Mouse (Mus musculus) inflammation-experienced regulatory T-cells, adult 6 months (primary cell): ENCODE data around the gene Miga1. TPM values are rescaled to one million over a fixed set of nuclear protein-coding genes. Genes with fewer than 3 reads are reported as not detected.
A peak's percentile ranks its signal among the peaks of the same experiment; 100 is the strongest.

Experiments
- ATAC-seq: one replicate; pipeline ENCODE4 v1.8.0; 2017
- polyA plus RNA-seq, 3 experiments: library from polyadenylated mRNA; unstranded; fragments of 100-300 nt; shearing (Covaris generic); gene quantifications; one replicate each; pipeline ENCODE4 v1.2.1; 2017

Miga1 gene
- polyA plus RNA-seq, 3 experiments from 2014 or later: 2.4 to 10.1 (median 6.2) TPM

- no peak for ATAC-seq
Measured at GRCm38 (mm10) chr3:152284759-152285158, 55.4 kb downstream of the Miga1 start.

DNA sequence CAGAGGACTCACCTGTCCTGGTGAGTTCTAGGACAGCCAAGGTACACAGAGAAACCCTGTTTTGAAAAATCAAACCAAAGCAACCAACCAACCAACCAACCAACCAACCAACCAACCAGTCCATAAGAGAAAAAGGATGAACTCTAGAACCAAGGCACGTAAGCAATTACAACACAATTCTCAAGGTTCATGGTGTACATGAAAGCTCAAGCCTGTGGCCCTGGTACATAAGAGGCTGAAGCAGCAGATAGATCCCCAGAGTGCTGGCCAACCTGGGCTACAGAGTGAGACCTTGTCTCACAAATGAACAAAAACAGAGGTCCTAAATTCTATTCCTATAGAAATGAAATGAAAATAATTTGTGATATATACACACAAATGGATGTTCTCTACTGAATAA lies 55.9 kb downstream of the Miga1 start:
- no peak for ATAC-seq

- no peak for ATAC-seq
Measured at GRCm38 (mm10) chr3:152282126-152282525, 58.1 kb downstream of the Miga1 start.

DNA sequence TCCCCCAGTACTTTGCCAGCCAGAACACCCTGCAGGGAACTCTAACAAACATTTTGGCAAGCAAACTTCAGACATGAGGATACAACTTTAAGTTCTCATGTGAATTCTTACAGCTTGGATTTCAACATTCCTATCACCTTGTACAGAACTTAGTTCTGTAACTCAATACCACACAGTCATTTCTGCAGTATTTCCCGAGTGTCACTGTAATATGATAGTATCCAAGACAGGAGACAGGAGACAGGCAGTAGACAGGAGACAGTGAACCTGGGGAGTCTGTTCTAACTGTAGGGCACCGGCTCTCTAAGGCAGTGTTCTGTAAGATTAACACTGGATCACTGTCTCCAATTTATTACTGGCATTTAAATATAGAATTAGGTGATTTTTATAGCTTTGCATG lies 61.8 kb downstream of the Miga1 start:
- no peak for ATAC-seq

DNA sequence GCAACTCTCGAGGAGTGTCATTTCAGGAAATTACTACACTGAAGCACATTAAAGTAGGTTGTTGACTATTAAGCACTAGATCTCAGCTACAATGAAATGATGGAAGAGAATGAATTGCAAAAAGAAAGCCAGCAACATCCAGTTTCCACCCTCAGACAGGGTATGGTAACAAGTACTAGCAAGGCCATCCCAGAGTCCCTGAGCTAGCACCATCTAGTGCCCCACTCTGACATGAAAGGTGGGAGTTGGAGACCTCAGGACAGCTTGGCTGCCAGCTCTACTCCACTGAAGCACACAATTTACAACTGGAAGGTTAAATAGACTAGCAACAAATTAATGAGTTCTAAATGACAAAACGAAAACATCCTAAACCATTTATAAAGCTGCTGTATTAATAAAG lies 62.3 kb downstream of the Miga1 start:
- no peak for ATAC-seq

DNA sequence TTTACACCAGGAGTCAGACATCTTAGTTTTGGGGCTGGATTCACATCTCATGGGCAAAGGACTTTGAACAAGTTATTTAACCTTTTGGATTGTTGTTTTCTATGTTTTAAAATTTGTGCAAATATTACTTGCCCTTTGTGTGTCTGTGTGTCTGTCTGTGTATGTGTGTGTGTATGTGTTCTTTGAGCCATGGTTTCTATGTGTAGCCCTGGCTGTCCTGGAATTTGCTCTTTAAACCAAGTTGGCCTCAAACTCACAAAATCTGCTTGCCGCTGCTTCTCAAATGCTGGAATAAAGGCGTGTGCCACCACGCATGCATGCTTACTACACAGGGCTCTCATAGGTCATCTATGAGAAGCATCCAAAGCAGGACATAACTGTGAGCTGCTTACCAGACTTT lies 63.3 kb downstream of the Miga1 start:
- ATAC-seq: no peak

- ATAC-seq: no peak
Measured at GRCm38 (mm10) chr3:152275008-152275407, 65.2 kb downstream of the Miga1 start.

- no peak for ATAC-seq
Measured at GRCm38 (mm10) chr3:152272974-152273685, 67.1 kb downstream of the Miga1 start.

GRCm38 (mm10) chr3:152271876-152272275 lies 68.3 kb downstream of the Miga1 start:
- no peak for ATAC-seq

DNA sequence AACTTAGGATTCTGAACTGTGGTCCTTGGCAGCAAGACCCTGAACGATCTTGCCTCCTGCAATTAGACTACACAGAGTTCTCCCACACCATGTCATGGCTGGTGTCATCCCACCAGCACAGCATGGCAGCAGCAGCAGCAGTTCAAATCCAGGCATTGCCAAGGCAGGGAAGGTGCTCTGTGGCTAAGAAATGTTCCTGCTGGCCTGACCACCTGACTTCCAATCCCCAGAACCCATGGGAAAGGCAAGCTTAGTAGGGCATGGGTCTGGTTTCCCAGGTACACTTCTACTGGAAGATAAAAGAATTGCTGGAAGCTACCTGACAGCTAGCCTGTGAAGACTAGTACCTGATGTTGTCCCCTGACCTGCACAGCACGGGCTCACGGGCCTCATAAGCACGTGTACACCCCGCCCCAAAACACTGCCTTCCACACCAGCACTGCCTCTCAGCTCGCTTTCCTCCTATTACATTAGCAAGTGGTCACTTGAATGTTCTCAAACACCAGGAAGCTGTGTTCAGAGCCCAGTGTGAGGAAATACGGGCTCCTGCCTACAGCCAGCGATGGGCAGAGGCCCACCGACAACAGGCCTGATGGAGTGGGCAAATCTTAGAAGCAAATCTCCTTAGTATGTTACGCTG lies 69.0 kb downstream of the Miga1 start:
- ATAC-seq: no peak

- no peak for ATAC-seq
Measured at GRCm38 (mm10) chr3:152268099-152268498, 72.1 kb downstream of the Miga1 start.

DNA sequence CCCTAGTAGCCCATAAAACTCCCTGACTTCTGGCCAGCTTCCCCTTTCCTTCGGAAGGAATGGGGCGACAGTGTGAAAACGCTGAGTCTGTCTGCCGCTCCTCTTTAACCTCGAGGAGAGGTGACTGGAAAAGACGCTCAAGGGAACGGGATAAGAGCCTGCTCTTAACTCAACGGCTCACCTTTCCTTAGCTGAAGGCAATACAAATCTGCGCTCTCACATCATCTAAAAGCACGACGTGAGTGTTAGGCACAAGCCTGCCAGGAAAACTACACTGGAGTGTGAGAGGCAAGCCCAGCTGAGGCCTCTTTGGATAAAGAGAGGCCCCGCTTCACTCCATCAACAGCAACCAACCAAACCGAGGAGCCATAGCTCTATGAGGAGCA lies 74.2 kb downstream of the Miga1 start, which contains the start of gene Nexn:
TSS of gene Nexn (minus strand) at position 315 of the 386 bp plus-strand sequence.
- ATAC-seq: no peak

GRCm38 (mm10) chr3:152265351-152266035 lies 74.7 kb downstream of the Miga1 start:
- no peak for ATAC-seq

- no peak for ATAC-seq
Measured at GRCm38 (mm10) chr3:152264830-152265229, 75.4 kb downstream of the Miga1 start.

- ATAC-seq: no peak
Measured at GRCm38 (mm10) chr3:152264374-152264773, 75.8 kb downstream of the Miga1 start.

GRCm38 (mm10) chr3:152261948-152262347 lies 78.3 kb downstream of the Miga1 start:
- ATAC-seq: no peak

- ATAC-seq: no peak
Measured at GRCm38 (mm10) chr3:152261436-152261835, 78.8 kb downstream of the Miga1 start.

GRCm38 (mm10) chr3:152260362-152260761 lies 79.8 kb downstream of the Miga1 start:
- ATAC-seq: no peak

DNA sequence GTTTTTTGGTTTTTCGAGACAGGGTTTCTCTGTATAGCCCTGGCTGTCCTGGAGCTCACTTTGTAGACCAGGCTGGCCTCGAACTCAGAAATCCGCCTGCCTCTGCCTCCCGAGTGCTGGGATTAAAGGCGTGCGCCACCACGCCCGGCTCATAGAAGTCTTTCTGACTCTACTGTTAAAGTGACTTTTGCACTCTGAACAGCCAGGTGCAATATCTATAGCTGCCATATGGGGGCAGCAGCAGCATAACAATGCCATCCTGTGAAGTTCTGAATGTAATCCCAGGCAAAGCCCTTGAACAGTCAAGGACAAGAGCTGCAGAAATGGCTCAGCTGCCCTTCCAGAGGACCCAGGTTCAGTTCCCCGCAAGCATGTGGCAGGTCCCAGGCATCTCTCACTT lies 80.8 kb downstream of the Miga1 start:
- peak; percentile 58 for ATAC-seq

DNA sequence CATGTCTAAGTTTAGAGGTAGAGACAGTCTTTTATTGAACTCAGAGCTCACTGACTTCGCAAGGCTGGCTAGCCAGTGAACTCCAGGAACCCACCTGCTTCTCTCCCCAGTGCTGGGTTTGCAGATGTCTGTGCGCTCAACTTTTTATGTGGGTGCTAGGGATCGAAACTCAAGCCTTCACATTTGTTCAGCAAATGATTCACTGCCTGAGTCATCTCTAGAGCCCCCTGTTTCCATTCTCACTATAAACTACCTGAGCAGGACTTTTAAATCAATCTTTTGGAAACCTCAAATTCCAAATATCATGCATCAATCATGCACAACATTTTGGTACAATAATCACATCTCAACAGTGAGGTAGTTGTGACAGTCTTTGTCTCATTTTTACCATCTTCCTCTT lies 82.7 kb downstream of the Miga1 start:
- no peak for ATAC-seq

DNA sequence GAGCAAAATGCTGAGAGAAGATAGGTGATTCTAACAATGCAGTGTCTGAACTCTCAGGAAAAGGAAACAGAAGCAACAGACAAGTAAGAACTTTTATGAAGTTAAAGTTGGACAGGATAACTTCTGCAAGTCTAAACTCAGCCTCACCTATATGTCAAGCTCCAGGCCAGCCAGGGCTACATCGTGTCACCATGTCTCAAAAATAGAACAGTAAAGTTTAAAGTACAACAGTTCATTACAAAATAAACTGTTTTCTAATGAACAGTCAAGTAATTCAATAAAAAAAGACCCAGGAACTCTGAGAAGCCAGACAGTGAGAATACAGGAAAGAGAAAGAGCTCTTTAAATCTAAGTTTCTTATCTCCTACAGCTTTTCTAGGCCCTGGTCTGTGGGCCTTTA lies 89.7 kb downstream of the Miga1 start:
- no peak for ATAC-seq

DNA sequence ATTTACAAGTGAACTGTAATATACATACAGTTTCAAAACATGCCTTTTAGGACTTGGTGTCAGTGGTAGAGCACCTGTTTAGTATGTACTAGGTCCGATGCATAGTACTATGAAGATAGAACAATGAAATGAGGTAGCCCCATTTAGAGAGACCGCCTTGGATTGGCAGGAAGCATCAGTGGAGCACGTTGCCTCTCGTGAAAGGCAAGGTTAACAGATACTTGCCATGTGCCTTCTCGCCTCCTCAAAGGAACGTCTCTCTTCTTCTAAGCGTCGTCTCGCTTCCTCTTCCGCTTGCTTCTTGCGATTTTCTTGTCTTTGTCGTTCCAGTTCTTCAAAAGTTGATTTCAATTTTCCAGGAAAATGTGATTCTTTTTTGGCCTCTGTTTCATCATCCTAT lies 92.5 kb downstream of the Miga1 start:
- ATAC-seq: no peak

DNA sequence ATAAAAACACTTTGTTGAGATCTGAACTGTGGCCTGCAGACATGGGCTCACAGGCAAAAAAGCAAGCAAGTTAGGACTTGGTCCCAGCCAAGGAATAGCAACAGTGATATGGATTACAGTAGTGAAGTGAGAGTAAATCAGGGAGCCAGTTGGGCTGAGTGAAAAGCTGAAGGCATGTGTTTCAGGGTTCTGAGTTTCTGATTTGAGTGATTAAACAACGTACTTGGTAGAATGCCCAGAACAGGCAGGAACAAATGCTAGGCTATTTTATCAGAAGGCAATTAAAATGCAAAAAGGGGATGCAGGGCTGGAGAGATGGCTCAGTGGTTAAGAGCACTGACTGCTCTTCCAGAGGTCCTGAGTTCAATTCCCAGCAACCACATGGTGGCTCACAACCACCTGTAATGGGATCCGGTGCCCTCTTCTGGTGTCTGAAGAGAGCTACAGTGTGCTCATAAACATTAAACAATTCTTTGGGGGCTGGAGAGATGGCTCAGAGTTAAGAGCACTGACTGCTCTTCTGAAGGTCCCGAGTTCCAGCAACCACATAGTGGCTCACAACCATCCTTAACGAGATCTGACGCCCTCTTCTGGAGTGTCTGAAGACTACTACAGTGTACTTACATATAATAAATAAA lies 94.8 kb downstream of the Miga1 start:
- no peak for ATAC-seq
